Mouse (Mus musculus) ES-E14 (cell line): ENCODE results near the gene Fastkd3.

ENCODE experiments used
- HCFC1 ChIP-seq: IDR thresholded peaks from 2 replicates; pipeline ENCODE4 v1.6.1; 2012; ENCODE audit warnings: low read length, inconsistent platforms, borderline replicate concordance; ENCODE audit not compliant: insufficient read depth
- MAFK ChIP-seq: IDR thresholded peaks from 2 replicates; pipeline ENCODE4 v1.6.1; 2014; ENCODE audit warnings: mild to moderate bottlenecking, low read depth, low read length, inconsistent platforms; ENCODE audit not compliant: insufficient read depth
- ZNF384 ChIP-seq: IDR thresholded peaks from 2 replicates; pipeline ENCODE4 v1.6.1; 2012; ENCODE audit warnings: low read depth, low read length, inconsistent platforms

DNA sequence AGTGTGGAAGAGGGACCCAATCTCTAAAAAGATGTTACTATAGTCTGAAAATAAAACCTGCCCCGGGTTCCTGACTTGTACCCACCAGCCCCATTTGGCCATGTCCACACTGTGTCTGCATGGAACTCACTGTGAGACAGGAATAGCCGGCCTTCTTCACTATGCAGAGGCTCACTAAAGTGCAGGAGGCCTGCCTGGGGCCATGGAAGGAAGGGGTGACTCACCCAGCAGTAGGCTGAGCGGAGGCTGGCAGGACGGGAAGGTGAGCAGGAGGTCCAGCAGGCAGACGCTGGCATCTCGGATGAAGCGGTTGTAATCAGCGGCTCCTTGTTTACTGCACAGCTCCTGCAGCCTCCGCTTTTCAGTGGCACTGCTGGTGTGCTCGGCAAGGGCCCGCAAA is 13.5 kb upstream of the Fastkd3 start:
- TF ChIP-seq ZNF384 (no peak), MAFK (no peak), HCFC1 (no peak)
